Mouse (Mus musculus): ENCODE results near the gene Ppil6.

Gene Ppil6

DNA sequence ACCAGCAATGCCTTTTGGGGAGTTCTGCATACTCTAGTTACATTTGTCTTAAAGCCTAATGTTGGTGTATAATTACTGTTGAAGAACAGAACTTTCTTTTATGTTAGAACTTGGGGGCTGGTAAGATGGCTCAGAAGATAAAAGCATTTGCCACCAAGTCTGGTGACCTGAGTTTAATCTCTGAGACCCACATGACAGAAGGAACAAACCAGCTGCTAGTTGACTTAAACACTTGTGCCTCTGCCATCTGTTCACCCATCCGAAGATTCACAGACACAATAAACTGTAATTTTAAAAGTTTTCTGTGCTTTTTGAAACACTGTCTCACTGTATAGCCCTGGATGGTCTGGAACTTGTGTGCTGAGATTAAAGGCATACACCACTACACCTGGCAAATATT is 35.5 kb downstream of the Ppil6 start:
- DNase-seq (ENCODE audit: low spot score in 2 of 2), result no peak

DNA sequence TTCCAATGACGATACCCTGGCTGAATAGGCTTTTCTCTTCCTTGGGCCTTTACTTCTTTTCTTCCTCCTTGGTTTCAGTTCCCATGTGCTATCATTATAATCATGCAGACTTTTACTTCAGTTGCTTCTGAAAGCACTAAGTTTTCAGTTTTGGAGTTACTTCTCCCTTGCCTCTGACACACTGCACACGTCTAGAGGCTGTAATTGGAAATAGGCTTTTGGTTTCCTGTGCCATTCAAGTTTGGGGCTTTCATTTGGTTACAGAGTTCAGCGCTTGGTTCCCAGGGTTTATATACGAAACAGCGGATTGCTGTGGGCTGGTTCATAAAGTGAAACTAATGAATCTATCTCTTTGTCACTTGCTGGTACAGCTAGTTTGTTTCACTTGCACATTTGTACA is 39.7 kb downstream of the Ppil6 start:
- no peak for DNase-seq (ENCODE audit: low spot score in 2 of 2)

DNA sequence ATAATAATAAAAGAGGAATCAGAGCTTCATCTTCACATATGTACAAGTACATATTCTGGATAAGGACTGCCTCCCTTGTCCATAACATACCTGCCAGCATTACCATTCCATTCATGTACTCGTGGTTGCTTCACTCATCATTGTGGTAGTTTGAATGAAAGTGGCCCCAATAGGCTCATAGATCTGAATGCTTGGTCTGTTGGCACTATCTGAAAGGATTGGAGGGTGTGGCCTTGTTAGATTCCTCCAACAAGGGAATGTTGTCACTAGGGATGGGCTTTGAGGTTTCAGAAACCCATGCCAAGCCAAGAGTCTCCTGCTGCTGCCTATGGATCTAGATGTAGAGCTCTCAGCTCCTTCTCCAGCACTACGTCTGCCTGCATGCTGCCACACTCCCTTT is 45.8 kb downstream of the Ppil6 start:
- DNase-seq (ENCODE audit: low spot score in 2 of 2), result no peak

DNA sequence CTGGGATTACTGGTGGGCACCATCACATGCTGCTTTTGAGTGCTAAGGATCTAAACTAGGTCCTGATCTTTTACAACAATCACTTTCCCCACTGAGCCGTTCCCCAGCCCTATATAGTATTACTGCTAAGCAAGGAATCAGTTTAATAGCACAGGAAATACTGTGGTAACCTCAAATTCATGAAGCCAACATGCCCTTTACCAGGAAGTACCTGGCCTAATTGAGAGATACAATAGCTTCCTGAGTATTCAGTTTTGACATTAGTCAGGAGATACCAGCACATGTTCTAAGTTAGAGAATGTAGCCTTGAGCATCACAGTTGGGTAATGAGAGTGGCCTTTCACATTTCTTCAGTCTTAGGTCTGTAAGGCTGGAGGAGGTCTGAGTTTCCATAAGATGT is 46.5 kb downstream of the Ppil6 start:
- DNase-seq (ENCODE audit: low spot score in 2 of 2), result no peak

DNA sequence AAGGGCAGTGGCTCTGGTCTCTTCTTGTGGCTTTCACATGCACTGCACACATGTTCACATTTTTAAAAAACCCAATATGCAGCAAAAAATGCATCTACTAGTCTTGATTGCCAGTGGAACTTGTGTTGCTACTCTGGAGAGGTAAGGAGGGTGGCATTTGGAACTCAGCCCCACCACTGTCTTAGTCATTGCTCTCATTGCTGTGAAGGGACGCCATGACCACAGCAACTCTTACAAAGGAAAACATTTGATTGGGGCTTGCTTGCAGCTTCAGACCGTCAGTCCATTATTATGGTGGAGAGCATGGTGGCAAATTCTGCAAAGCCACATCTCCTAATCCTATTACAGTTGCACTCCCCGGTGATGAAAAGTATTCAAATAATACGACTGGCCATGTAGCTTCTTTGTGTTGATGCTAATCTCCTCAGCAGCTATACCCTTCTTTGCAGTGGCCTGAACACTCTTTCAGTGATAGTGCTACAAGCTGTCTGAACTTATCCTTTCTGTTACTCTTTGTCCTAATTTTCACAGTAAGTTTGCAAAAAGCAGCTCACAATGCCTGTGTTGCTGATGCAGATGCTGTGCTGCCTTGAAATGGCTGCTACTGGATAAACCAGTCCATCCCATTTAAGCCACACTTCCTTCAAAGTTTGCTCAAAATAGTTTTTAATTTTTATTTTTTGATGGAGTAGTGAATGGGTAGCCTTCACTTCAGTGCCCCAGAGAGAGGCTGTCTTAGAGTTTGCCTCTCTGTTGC is 47.2 kb downstream of the Ppil6 start:
- DNase-seq (ENCODE audit: low spot score in 2 of 2), result no peak

DNA sequence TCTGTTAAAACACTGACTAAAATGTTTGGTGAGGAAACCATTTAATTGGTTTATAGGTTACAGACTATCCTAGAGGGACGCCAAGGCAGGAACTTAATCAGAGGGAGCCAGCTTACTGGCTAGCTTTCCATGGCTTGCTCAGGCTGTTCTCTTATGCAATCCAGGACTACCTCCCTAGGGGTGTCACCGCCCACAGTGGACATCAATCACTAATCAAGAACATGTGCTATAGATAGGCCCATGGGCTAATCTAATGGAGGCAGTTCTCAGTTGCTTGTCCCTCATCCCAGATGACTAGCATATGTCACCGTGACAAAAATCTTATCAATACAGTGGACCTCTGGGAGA is 47.7 kb downstream of the Ppil6 start:
- no peak for DNase-seq (ENCODE audit: low spot score in 2 of 2)

DNA sequence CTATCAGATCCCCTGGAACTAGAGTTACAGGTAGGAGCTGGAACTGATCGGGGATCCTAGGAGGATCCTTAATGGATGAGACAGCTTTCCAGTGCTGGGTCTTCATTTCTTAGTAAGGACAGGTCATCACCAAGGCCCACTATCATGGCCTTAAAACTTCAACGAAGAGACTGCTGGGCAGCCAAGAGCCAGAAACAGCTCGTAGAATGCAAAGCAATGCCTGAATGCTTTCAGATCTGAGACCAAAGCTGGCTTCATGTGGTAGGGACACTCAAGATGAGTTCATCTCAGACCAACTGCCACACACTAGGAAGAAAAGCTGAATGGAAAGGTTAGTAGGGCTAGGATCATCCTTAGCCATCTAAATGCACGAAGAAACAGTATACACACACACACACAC is 48.7 kb downstream of the Ppil6 start:
- no peak for DNase-seq (ENCODE audit: low spot score in 2 of 2)

DNA sequence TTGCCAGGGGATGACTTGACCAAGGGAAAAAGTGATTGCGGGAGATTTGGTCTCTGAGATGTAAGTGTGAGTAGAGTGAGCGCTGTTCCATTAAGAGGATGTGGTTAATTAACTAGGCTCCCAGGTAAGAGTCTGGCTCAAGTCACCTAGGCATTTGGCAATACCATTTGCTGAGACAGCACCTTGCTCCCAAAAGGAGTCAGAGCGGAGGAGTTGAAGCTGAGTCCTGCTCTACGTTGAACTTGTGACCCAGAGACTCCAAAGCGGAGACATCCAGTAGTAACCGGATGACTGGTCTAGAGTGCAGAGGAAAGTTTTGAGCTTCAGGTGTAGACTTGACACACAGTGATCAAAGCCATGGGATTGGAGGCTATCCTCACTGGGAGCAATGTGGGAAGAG is 51.8 kb downstream of the Ppil6 start:
- DNase-seq (ENCODE audit: low spot score in 2 of 2), result no peak

DNA sequence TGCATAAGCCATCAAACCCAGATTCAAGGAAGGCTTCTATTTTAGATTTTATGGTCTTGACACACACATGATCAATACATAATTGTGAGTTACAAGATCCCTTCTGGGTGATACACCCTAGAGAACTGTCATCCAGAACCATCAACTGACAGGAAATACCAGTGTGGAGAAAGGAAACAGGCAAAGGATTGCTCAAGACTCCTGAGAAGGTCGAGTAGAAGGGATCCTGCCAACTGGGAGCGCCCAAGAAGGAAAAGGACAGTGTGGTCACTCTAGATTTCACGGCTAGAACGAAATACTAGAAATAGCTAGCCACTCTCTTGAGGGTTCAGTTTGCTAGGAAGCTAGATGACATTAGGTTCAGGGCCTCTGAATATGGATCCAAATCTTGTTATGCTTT is 53.2 kb downstream of the Ppil6 start:
- no peak for DNase-seq (ENCODE audit: low spot score in 2 of 2)

DNA sequence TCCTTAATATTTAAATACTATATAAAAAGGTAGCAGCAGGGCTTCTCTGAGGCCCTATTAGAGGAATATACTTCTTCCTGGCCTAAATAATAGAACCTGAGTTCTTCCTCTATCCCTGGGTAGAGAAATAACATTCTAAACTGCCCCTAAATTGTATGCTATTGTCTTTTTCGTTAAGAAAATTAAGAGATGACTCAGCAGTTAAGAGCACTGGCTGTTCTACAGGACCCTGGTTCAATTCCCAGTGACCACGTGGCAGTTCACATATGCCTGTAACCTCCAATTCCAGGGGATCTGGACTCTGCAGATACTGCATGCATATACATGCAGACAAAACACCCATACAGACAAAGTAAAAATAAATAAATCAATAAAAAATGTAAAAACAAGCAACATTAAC is 53.6 kb downstream of the Ppil6 start:
- DNase-seq (ENCODE audit: low spot score in 2 of 2), result no peak

DNA sequence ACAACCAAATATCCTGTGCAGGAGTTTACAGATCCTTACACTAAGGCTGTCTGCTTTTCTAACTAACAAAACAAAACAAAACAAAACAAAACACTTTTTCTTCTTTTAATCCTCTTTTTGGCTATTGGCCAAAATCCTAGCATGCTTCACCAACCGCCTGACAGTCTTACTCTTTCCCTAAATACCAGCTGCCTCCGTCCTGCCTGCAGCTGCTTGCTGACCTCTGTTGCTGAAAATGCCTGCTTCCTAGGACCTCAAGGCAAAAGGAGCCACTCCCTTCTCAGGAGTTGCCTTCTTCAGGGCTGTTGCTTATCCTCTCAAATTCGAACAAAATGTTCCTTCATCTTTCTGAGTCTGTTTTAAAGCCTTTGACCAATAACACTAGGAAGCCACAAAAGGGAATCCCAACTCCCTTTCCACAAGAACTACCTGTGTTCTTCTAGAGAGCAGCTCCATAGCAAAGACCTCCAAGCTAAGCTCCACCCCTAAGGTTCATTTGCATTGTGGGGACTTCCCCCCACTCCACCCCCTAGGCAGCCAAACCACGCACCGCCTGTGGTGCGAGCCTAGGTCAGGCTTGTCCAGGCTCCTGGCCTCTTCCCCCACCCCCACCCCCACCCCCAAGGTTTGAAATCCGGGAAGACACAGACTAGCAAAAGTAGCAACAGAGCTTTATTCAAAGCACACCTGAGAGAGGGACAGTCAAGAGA is 54.4 kb downstream of the Ppil6 start:
- DNase-seq (ENCODE audit: low spot score in 2 of 2), result no peak

DNA sequence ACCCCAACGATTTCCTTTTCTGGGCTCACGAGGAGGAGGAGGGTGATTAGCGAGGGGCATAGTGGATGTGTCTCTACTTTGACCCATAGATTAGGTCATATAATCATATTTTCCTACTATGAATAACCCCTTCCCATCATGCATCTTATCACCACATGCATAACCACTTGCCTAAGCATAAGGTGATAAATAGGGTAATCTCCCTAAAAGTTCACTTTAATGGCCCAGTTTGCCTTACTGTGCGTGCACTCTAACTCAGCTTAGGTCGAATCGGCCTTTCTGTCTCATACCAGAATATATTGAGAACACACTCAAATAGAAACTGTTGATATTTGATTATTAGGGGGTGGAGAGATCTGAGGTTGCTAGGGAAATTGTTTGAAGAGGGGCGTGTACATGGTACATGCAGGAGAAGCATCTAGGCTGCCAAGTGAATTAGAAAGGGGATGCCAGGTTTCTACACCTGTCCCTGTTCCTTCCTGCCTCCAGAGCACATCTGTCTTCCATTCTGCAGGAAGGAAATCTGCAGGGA is 55.1 kb downstream of the Ppil6 start:
- DNase-seq (ENCODE audit: low spot score in 2 of 2), result no peak

DNA sequence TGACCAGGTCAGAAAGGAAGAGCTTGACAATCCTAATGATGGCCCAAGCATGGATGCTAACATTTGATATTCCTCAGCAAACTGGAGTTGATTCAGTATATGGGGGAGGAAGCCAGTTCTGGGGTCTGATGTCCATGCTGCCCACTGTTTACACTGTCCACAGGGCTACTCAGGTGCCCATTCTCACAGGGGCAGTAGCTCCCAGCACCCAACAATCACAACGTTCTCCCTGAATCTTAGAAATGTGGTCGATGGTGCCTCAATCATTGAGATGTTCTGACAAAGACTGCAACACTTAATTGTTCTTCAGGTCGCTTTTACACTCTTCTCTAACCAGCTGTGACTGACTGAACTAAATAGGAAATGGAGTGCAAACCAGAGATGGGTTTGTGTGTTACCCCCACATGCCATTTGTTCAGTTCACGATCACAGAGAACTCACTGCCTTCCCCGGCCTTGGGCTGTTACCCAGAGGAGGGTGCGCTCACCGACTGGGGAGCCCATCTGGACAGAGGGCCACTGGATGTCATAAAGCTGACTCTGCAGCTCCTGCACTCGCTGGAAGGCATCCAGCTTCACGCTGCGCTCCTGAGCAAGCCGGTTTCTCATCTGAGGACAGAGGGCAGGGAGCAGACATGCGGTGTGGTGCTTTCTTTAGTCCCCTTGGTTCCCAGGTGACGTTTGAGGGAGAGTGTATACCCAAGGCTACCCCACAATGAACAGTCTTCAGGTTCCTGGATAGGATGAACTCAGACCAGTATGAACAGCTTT is 56.3 kb downstream of the Ppil6 start:
- no peak for DNase-seq (ENCODE audit: low spot score in 2 of 2)

DNA sequence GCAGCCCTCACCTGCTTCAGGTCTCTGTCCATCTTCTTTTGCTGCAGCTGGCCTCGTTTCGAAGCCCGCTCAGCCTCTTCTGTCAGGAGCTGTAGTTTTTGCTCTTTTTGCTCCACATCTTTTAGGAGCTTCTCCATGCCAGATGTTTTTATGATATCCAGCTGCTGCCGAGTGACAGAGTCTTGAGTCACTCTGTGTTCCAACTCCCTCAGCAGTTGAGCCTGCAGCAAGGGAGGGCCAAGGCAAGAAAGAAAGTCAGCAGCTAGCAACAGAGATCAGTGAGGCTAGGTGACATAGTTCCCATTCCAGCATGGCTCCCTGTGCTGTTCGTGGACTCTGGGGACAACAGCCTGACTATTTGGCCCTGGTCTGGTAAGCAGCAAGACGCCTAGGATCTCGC is 60.5 kb downstream of the Ppil6 start:
- DNase-seq (ENCODE audit: low spot score in 2 of 2), result no peak

DNA sequence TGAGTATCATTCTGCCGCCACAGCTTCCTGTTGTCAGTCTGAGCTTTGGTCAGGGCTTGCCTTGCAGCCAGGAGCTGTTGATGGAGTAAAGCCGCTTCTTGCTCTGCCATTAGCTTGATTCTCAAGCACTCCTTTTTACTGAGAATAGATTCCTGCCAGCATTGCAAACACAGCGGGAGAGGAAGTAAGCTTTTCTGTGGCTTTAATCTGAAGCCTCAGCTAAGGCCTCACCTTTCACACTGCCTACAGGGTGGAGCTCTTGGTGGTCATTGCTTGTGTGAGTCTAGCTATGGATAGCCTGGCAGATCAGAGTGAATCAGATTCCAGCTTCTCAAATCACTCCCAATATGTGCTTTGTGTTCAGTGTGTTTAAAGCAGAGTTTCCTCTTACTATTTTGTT is 62.1 kb downstream of the Ppil6 start:
- DNase-seq (ENCODE audit: low spot score in 2 of 2), result no peak

DNA sequence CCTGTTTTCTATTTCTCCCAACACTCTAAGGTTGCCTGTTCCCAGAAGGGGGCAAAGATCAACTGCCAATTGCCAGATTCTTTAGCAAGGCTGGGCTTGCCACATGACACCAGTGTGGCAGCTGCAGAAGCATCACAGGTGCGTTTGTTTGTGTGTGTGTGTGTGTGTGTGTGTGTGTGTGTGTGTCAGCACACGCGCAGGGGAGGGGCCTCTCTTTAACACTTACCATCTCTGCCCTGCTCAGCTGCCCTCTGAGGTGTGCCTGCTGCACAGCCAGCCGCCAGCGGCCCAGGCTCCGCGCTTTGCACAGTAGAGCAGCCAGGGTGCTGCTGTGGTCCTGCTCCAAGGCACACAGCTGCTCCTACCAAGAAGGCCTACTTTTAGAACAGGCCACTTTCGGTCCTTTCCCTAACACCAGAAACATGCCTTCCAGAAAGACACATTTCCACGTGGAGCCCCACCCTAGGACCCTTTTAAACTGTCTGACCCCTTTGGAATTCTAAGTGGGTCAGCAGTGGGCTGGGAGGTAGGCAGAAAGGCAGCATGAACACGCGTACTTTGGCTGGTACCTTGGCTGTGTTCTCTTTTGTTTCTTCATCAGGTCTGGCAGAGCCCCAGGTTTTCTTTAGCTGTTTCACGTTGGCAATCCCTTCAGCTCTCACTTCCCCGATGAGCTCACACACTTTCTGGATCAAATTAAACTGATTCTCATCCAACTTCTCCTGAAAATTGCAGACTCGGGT is 62.8 kb downstream of the Ppil6 start:
- DNase-seq (ENCODE audit: low spot score in 2 of 2), result no peak

DNA sequence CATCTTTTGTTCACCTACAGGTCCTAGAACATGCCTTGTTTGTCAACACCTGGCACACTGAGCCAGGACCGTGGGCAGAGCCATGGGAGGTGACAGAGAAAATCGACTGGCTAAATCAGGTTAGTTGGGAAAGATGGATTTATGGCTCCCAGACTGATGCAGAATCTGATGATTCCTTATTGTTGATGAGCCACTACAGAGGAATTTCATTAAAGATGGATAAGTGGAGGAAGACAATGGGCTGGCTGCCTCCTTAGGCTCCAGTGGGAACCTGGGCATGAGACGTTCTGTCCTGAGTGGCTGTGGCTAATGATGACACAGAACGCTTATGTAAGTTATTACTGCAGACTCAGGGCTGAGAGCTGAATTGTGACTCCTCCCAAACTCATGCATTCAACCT is 63.5 kb downstream of the Ppil6 start:
- no peak for DNase-seq (ENCODE audit: low spot score in 2 of 2)

DNA sequence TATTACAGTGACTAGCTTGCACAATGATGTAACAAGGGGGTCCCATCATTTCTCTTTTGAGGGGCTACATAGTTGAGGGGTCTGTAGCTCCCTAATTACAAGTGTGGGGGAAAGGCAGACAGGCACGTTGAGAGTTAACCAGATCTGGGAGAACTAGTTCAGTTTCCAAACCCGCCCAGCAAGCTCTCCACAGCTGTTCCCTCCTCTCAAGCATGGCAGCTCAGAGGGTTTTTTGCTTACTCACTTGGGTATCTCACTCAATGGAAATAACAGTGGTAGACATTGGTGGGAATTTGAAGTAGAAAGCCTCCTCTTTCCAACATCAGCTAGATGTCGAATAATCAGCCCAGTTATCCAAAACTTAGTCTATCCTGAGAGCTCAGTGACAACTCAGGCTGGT is 64.8 kb downstream of the Ppil6 start:
- no peak for DNase-seq (ENCODE audit: low spot score in 2 of 2)

DNA sequence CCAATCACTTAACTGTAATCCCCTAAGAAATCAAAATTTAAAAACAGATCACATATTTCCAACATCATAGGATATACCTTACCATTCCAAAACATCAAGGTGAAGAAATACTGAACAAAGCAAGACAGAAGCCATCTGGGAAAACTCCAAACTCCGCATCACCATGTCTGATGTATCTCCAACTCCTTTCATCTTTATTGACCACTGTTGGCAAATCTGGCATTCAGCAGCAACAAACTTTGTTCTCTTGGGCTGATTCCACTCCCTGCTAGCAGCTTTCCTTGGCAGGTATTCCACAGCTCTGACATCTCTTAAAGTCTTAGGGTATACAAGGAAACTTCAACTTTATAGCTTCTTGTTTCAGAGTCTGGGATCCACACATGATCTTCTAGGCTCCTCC is 68.2 kb downstream of the Ppil6 start:
- DNase-seq (ENCODE audit: low spot score in 2 of 2), result no peak

DNA sequence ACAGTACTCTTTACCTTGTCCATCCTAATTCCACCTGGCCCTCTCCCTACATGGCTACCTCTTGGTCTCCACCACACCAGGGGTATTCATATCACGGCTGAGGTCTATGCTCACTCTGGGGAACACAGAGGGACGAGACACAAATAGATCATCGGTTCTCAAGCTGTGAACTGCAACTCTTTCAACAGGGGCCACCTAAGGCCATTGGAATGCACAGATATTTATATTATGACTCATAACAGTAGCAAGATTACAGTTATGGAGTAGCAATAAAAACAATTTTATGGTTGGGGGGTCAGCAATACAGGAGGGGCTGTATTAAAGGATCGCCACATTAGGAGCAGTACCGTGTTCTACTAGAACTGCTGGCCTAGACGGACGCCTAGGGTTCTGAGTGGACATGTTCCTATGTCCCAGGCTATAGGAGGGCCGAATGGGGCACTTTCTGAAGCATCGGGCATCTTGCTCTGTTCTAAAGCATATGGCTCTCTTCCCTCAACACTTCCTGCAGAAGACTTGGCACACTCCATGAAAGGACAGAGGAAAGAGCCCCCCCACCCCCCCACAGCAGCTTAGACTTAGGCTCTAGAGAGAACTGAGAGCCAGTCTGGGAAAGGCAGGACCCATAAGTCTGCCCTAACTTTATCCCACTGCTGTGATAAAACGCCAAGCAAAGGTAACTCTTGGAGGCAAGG is 71.6 kb downstream of the Ppil6 start:
- no peak for DNase-seq (ENCODE audit: low spot score in 2 of 2)
